Mouse (Mus musculus) layer of hippocampus, adult 9-10 months (tissue): ENCODE data around the gene Cct3.
"Not testable (repeated sequence)": the region's sequence is repeated elsewhere in the genome, so short reads cannot be mapped to it uniquely, and the experiment has no call there.

Experiments
- DNase-seq: peaks from one replicate; pipeline ENCODE4 v3.0.0; 2022; ENCODE audit warnings: low spot score

The Cct3 gene

DNA sequence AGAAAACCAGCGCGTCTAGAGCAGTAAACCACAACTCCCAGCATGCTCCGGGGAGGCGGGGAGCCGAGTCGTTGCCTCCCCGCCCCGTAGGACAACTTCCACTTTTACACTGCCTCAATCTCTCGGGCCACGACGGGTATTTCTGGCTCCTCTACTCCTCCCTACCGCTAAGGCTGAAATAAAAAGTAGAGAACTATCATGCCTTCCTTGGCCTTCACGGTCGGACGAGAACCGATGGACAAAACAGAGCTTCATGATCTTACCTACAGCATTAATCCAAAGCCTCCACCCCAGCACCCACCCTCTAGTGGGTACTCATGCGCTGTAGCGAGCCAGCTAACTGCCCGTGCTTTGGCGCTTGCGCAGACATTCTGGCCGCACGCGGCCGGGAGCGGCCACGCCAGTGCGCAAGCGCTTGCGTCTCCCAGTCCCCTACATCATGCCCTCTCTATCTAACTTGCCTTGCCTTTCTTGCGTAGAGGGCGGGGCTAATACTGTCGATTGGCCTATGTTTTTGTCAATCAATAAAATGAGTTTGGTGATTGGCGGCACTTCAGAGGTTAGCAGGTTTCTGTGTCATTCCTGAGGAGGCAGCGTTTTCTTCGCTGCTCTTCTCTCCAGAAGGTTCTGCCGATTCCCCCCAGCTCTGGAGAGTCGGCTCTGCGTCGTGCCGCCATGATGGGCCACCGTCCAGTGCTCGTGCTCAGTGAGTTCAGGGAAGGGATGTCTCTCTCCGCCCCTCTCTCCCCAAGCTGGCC, at the start of gene Cct3, which contains the start of gene Tsacc:
Cct3 (plus strand) TSS at position 556 of the 758 bp plus-strand sequence.
Tsacc (minus strand) TSS at position 439 of the 758 bp plus-strand sequence.
- peak; percentile 96 for DNase-seq

DNA sequence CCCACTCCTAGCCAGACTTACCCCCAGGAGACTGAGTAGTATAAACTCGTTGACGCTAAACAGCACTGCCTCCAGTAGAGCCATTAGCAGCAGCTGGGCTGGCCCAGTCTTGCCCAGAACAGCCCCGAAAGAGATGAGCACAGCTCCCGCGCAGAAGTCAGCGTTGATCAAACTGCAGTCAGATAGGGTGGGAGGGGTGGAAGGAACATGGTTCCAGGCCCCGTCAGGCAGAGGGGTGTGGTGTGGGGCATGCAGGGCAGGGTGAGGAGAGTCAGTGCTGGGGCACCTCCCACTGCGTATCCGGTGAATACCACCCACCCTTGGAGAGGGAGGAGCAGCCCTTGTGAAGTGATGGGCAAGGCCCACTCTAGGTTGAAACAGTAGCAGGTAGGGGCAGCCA, 49.2 kb upstream of the Cct3 start:
- DNase-seq, result no peak

DNA sequence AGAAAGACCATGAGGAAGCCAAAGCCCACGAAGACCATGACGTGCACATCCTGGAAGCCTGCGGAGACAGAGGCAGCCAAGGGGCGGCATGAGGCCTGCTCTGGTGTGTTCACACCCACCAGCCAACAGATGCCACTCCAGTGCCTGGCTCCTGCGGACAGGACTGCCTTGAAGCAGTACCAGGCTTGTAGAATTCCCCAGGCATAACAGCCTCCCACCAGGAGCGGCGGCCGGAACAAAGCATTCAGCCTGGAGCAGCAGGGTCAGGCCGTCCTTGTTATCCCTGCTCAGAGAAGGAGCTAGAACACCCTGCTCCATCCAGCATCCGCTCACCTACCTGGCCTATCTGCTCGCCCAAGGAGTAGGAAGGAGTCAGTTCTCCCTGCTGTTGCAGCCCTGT, 48.5 kb upstream of the Cct3 start:
- no peak for DNase-seq

DNA sequence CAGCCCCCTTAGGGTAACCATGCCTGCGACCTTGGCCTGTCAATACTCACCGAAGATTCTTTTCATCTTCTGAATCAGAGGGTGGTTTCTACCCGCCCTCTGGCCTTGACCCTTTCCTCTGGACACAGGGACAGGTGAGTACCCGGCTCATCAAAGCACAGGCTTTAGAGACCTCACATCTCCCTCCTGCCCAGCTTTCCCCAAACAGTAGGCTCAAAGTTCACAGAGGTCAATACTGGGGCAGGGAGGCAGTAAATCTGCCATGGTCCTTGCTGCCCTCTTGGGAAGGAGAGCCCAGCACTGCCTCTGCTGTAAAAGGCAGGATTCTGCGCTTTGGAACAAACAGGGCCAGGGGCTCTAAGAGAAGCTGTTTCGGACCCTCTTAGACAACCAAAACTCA, 44.2 kb upstream of the Cct3 start:
- DNase-seq, result no peak

DNA sequence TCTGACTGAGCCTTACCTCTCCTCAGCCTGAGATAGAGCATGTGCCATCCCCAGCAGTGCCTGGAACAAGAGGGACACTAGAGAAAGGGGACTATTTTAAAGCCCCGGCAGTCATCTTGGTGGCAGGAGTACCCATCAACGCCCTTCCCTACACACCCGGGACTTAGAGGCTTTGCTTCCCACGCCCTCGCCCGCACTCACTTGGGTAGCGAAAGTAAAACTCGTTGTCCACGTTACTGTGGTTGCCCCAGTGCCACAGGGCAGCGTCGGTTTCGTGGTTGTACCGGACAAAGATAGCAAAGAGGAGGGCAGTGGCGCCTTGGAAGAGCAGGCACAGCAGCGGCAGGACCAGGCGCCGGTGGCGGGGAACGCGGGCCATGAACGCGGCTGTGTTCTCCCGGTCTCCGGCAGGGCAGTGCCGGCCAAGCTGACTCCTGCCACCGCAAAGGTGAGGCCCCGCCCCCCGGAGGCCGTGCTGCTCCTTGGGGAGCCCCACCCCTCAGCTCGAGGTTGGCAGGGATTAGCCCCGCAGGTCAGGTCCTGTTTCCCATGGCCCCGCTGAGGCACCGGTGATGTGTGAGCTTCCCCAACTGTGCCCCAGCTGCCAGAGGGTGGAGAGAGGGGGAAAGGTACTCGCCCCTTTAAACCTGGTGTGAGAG, 42.5 kb upstream of the Cct3 start, which contains the start of gene Rhbg:
Rhbg (minus strand) TSS at position 442 of the 659 bp plus-strand sequence.
- no peak for DNase-seq

DNA sequence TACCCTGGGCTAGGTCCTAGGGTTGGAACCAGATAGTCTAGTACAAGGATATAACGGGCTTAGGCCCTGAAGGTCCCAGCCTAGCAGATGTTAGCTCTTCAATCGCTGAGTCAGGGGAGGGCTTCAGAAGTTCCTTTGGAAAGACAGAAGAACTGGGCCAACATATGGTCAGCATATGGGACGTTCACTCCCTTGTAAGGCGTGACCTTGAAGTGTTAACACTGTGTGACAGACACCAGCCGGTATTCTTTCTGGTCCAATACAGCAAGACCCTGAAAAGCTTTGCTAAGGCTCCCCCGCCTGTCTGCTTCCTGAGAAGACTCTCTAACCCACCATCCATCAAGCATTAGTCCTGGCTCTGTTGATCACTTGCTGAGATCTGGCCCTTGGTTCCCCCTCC, 41.0 kb upstream of the Cct3 start:
- no peak for DNase-seq

DNA sequence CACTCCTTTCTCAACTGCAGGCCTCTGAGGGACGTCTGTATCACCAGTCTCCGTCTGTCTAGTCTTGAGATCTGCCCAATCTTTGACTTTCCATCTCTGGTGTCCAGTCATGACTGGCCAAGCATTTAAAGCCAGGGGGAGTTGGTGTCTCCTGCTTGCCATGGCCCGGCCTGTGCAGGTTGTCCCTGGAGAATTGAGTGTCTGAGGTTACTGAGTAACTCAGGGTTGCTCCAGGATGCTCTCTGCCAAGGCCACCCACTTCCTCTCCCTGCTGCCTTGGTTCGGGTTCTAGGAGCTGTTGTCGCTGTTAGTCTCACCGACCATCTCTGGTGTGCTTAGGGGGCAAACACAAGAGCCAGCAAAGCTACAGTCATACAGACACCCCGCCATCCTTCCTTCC, 40.5 kb upstream of the Cct3 start:
- DNase-seq, result no peak

DNA sequence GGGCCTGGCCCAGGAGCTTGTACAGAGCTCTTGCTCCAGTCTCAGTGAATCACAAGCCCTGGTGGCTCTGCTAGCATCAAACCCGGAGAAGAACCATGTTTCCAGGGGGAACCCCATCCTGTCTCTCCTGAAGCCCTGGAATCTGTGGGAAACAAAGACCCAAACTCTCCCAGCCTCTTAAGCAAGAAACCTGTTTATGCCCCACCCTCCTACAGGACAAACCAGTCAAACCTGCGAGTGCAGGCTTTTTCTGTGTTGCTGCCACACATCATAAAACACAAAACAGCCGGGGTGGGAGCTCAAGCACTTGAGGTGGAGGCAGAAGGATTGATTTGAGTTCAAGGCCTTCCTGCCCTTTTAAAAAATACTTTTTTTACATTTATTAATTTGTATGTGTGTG, 34.6 kb upstream of the Cct3 start:
- no peak for DNase-seq

DNA sequence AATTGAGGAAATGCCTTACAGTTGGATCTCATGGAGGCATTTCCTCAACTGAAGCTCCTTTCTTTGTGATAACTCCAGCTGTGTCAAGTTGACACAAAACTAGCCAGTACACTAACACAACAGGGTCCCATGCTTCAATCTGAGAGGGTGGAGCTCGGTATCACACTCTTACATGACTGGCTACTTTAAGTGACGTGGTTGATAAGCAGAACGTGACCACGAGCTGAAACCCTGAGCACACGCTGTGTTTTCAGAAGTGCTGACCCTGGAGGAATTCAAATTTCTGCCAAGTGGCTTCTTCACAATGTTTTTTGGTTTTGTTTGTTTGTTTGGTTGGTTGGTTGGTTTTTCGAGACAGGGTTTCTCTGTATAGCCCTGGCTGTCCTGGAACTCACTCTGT, 28.9 kb upstream of the Cct3 start:
- DNase-seq, result not testable (repeated sequence)

DNA sequence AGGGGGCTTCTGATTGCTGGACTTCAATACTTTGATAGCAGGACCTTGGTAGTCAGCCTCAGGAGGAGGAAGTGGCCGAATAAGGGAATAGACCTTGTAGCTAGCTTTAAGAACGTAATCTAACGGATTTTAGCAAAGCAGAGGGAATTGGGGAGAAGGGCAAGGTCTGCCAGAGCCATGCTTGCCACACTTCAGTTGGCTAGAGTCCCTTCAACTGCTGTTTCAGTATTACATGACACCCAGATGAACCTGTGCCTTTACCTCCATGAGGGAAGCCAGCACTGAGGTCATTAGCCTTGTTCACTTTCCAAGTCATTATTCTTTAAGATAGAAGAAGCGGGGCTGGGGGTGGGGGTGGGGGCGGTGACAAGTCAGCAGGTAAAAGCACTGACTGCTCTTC, 27.9 kb upstream of the Cct3 start:
- DNase-seq, result no peak

DNA sequence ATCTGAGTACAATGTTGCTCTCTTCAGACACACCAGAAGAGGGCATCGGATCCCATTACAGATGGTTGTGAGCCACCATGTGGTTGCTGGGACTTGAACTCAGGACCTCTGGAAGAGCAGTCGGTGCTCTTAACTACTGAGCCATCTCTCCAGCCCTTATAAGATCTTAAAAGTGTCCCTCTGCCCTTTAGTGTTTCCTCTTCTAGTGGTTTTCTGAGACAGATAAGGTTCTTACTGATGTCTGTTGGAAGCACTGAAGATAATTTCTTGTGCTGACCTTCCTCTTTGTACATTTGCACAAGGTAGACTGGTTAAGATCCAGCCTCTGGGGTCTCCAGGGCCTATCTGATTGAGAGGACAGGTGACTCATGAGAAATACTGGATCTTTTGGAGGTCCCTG, 25.6 kb upstream of the Cct3 start:
- DNase-seq, result not testable (repeated sequence)

DNA sequence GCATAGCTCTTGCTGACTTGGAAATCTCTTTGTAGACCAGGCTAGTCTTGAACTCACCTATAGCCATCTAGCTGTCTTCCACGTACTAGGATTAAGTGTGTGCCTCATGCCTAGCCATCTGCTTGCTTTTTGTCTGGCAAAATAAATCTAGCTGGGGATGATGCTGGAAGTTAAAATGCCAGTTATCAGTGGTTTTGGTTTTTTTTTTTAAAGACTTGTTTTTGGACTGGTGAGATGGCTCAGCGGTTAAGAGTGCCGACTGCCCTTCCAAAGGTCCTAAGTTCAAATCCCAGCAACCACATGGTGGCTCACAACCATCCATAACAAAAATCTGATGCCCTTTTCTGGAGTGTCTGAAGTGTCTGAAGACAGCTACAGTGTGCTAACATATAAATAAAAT, 25.1 kb upstream of the Cct3 start:
- DNase-seq, result no peak

DNA sequence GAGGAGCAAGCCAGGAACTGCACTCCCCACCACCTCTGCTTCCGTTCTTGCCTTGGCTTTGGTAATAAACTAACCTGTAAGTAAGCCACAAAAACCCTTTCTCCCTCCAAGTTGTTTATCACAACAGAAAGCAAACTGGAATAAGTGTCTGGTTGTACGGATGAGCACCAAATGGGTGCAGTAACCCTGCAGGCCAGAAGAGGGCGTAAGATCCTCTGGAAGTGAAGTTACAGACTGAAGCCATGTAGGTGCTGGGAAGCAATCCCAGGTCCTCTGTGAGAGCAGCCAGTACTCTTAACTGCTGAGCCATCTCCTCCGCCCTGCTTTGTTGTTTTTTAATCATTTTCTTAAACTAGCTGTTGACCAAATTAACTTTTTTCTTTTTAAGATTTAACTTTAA, 22.9 kb upstream of the Cct3 start:
- DNase-seq, result no peak

DNA sequence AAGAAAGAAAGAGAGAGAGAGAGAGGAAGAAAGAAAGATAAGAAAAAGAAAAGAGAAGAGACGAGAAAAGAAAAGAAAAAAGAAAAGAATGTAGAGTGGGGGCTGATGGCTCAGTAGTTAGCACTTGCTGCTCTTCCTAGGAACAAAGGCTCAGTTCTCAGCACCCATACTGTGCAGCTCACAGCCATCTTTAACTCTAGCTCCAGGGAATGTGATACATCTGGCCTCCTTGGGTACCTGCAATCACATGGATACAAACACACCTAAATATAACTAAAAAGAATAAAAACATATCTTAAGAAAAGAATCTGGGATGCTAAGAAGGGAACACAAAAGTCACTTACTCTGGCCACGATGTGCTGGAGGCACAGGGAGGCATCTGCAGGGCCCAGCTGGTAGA, 20.8 kb upstream of the Cct3 start:
- DNase-seq, result no peak

DNA sequence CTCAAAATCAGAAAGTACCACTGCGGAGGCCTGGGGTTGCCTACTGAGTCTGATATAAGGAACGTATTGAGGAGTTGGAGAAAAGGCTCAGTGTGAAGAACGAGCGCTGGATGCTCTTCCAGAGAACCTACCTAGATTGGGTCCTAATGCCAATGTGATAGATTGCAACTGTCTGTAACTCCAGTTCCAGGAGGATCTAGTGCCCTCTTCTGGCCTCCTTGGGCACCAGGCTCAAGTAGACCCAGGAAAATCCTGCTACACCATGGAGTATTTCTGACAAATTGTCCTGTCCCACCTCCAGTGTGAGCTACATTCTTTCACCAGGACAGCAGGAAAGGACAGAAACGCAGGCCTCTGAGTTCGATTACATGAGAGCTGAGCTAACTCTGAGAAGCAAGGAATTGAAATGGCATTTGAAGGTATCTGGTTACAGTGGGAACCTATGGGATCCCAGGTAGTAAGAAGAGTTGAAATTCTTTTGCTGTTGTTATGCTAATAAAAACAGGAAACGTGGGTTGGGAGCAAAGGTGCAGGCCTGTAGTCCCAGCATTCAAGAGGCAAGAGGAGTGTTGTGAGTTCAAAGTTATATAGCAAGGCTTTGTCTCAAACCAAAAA, 20.3 kb upstream of the Cct3 start:
- DNase-seq, result peak; percentile 22

DNA sequence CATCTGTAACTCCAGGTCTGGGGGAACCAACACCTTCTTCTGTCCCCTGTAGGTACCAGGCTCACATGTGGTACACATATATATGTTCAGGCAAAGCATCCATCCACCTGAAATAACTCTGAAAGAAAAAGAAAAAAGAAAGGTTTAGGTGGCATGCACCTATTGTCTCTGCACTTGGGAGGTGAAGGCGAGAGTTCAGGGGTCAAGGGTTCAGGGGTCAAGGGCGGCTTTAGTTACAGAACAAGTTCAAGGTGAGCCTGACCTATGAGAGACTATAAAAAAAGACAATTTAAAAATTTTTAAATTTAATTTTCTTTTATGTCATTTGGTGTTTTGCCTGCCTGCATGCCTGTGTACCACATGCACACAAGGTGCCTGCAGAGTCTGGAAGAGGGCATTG, 16.9 kb upstream of the Cct3 start:
- no peak for DNase-seq

DNA sequence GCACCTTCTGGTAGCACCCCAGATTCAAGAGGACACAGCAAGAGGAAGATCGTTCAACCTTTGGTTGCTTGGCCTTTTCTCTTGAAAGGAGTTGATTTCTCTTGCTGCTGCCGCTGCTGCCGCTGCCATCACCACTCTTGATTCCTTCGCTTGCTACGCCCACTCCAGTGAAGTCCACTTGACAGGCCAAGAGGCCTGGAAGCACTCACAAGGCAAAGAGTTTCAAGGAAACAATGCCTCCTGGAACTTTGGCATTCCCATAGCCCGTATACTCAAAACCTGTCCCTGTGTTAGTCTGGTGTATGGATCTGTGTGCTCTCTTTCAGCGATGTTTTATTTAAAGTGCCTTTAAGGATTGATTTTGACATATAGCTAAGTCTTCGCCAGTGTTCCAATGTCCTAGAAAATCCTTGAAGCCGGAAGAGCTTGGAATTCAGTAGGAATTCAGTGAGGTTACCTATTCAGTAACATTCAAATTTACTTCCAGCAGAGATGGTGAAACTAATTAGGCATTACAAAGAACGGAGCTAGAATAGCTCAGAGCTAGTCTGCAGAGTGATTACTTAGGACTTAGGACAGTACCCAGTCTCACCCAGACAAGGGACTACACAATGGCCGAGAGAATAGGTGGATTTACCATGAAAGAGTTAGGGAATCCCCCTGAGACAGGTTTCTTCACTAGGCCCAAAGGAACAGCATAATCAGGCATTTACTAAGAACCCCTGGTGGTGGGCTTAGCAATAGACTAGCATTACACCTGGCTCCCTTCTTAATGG, 15.6 kb upstream of the Cct3 start:
- DNase-seq, result not testable (repeated sequence)

DNA sequence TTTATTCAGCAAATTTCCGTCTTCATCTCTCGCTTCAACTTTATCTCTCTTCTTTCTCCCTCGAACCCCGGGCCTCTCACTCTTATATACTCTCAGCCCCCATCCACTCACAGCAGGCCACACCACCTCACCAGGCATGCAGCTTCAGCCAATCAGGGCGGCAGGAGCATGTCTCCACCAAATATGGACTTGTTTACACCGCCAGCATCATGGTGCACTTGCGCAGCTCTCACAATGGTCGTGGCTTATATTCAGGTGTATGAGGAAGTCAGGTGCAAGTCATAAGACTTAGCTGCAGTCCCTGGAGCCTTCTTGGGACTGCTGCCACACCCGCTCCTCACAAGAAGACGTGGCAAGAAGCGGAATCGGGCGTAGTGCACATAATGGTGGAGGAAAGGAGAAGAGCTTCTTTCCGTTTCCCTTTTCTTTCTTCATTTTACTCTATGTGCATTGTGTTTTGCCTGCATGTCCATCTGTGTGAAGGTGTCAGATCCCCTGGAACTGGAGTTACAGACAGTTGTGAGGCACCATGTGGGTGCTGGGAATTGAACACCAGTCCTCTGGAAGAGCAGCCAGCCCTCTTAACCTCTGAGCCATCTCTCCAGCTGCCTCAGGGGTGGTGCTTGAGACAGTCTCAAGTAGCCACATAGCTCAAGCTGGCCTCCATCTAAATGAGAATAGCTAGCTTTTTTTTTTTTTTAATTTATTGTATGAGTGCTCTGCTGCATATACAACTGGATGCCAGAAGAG, 11.9 kb upstream of the Cct3 start:
- not testable (repeated sequence) for DNase-seq

DNA sequence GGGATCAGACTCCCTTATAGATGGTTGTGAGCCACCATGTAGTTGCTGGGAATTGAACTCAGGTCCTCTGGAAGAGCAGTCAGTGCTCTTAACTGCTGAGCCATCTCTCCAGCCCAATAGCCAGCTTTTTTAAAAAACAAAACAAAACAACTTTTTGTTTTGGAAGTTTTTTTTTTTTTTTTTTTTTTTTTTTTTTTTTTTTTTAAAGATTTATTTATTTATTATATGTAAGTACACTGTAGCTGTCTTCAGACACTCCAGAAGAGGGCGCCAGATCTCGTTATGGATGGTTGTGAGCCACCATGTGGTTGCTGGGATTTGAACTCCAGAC, 11.4 kb upstream of the Cct3 start:
- DNase-seq, result not testable (repeated sequence)

DNA sequence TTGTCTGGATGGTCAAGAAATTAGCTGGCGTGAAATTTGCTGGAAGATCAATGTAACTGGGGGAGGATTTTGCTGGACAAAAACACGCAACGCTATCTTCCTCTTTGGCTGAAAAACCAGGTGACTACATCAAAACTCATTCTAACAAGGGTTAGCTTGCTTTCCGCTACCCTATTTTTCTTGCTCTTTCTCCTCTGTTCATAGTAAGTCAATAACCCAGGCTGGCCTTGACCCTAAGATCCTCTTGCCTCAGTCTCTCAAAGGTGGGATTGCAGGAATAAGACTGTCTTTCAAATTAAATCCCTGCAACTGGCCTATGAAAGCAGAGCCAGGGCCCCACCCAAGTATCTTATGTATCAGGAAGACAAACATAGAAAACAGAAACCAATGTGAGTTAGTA, 9.8 kb upstream of the Cct3 start, which contains the start of gene Gm38392:
Gm38392 (minus strand) TSS at position 101 of the 400 bp plus-strand sequence.
- DNase-seq, result no peak

DNA sequence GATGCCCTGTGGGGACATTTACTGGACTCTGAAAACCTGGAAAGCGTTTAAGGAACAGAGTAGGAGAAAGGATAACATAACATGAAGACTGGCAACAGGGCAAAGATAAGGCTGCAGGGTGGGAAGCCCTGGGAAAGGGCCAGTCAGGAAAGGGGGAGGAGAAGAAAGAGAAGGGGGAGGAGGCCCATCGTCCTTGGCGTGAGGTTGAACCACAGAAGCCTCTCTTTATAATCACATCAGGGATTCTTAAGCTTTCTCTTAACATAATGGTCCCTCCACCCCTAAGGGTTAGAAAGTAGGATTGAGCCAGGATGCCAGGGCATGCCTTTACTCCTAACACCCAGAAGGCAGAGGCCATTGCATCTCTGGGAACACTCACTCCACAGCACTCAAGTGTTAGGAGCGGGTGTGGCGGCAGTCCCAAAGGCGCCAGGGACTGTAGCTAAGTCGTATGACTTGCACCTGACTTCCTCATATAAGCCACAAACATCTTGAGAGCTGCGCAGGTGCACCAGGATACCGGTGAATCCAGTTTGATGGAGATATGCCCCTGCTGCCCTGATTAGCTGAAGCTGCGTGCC, 8.7 kb upstream of the Cct3 start:
- not testable (repeated sequence) for DNase-seq
